Mouse (Mus musculus): ENCODE data around the gene Prmt8. TPM values are rescaled to one million over a fixed set of nuclear protein-coding genes. Genes with fewer than 3 reads are reported as not detected.

The Prmt8 gene
- polyA plus RNA-seq (2021; fragmentation: Nextera tagmentation) = 23.4 and 45.6 TPM in 2 replicates
- long read RNA-seq, experiment 1, transcript Prmt8-201 (10 exons, 2,724 nt) = major isoform, 170 of 193 reads
- long read RNA-seq, experiment 1, partial matches to known transcripts = 12 of 193 reads
- long read RNA-seq, experiment 1, other reads (novel, unspliced or antisense) = 11 of 193 reads
- long read RNA-seq, experiment 2, transcript Prmt8-201 (10 exons, 2,724 nt) = major isoform, 27 of 52 reads
- long read RNA-seq, experiment 2, partial matches to known transcripts = 25 of 52 reads
- long read RNA-seq, experiment 2, other reads (novel, unspliced or antisense) = 0 of 52 reads

GRCm38 (mm10) chr6:127769275-127770156 lies at the start of gene Prmt8:
Gene Prmt8 (minus strand): TSS chr6:127769472.

Other genes starting within 250 kb of the Prmt8 start
- gene Cracr2a, start 208.1 kb downstream of the Prmt8 start, polyA plus RNA-seq (2021; fragmentation: Nextera tagmentation) = 0.31 and 0.74 TPM in 2 replicates
- gene Tspan11, start 118.1 kb upstream of the Prmt8 start, polyA plus RNA-seq (2021; fragmentation: Nextera tagmentation) = 3.4 and 4.0 TPM in 2 replicates